Mouse (Mus musculus) neural tube, embryonic 14.5 days (tissue): ENCODE data around the gene Ptdss2. TPM values are rescaled to one million over a fixed set of nuclear protein-coding genes. Genes with fewer than 3 reads are reported as not detected.

Source experiments
- ATAC-seq: fragments of 200-750 bp; cut with Nextera tagmentation; 2 replicates; pipeline ENCODE4 v1.8.0; 2017; ENCODE audit warnings: low read depth, mild to moderate bottlenecking, moderate TSS enrichment, moderate library complexity
- H3K27ac ChIP-seq: fragments of 300-500 bp; sonication (generic); 2 replicates; pipeline ENCODE4 v1.5.1; 2014; ENCODE audit warnings: low read depth, mild to moderate bottlenecking, control low read depth, low read length, moderate library complexity, mixed read lengths
- H3K27me3 ChIP-seq: fragments of 300-500 bp; sonication (generic); 2 replicates; pipeline ENCODE4 v1.6.1; 2014; ENCODE audit warnings: low read length; ENCODE audit not compliant: control insufficient read depth, insufficient read depth
- H3K36me3 ChIP-seq: fragments of 300-500 bp; sonication (generic); 2 replicates; pipeline ENCODE4 v1.6.1; 2014; ENCODE audit warnings: low read length, mixed read lengths; ENCODE audit not compliant: control insufficient read depth, insufficient read depth
- H3K4me1 ChIP-seq: fragments of 300-500 bp; sonication (generic); 2 replicates; pipeline ENCODE4 v1.6.1; 2014; ENCODE audit warnings: low read length; ENCODE audit not compliant: control insufficient read depth, insufficient read depth
- H3K4me2 ChIP-seq: fragments of 300-500 bp; sonication (generic); 2 replicates; pipeline ENCODE4 v1.6.1; 2014; ENCODE audit warnings: mild to moderate bottlenecking, low read depth, low read length, control low read depth
- H3K4me3 ChIP-seq: fragments of 300-500 bp; sonication (generic); 2 replicates; pipeline ENCODE4 v1.5.1; 2014; ENCODE audit warnings: low read depth, low read length, control low read depth, mixed read lengths
- H3K9ac ChIP-seq: fragments of 300-500 bp; sonication (generic); replicated peaks from 2 replicates; pipeline ENCODE4 v1.6.1; 2014; ENCODE audit warnings: low read depth, mild to moderate bottlenecking, control low read depth, low read length, mixed read lengths
- H3K9me3 ChIP-seq: fragments of 300-500 bp; sonication (generic); 2 replicates; pipeline ENCODE4 v1.6.1; 2016; ENCODE audit warnings: low read length; ENCODE audit not compliant: control insufficient read depth
- WGBS: fragments of 180-500 bp; shearing (Covaris S2); extraction: QIAGEN DNeasy Blood & Tissue Kit; methylation state at CpG from one replicate; pipeline ENCODE4 v1.1.7; 2014; 5-methylcytosine and 5-hydroxymethylcytosine counted together
- polyA plus RNA-seq: library from polyadenylated mRNA; unstranded; fragments of >200 nt; fragmentation: Nextera tagmentation; extraction: Ambion mirVana; gene quantifications from 2 replicates; pipeline ENCODE4 v1.2.1, GENCODE M21; 2014

Ptdss2 gene
- polyA plus RNA-seq, 1 experiment from 2014 or later = 71.7 TPM

DNA sequence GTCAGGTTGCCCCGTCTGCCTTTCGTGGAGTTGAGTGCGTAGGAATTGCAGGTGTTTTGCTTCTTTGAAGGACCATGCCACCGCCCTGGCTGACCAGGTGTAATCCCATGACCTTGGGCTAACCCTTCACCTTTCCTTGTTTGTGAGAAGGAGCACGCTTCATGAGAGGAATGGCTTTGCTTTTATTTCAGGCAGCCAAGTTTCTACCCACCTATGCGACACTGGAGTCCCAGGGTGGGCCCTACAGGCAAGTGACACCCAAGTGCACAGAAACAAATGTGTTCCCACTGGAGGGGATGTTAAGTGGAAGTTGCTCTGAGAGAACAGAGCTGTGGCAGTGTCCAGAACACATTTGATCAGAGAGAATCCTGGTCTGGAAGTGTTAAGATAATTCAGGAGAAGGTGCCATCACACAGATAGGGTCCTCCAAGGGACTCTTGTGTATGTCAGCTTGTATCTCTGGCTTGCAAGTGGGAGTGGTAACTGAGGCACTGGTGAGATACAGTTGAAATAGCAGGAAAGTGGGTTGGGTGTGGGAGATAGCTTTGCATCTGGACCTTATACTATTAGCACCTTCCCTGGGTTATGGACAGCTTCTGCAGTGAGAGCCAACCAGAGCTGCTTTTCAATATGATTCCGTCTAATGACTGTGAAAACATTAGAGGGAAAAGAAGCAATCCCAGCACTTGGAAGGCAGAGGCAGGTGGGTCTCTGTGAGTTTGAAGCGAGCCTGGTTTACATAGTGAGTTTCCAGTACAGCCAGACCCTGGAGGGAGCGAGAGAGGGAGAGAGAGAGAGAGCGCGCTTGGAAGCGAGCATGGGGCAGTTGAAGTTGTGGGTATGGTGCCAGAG is 9.9 kb downstream of the Ptdss2 start:
- no peak for ATAC-seq
- peak overlapping the region; percentile 89 for H3K9ac ChIP-seq
- H3K9me3 ChIP-seq = no peaks in the 10 kb centered on the region
- H3K4me2 ChIP-seq = peak overlapping the region; percentile 77
- no peaks in the 10 kb centered on the region for H3K27me3 ChIP-seq
- H3K36me3 ChIP-seq = peaks cover 20% of the 10 kb centered on the region; the same call in 1 of the 2 replicates
- H3K4me1 ChIP-seq = peaks cover 11% of the 10 kb centered on the region; the same call in 1 of the 2 replicates
- no peak overlapping the region for H3K27ac ChIP-seq
- 60% methylated on average over 12 of the region's 12 CpGs for WGBS
- peak overlapping the region; percentile 90 for H3K4me3 ChIP-seq

DNA sequence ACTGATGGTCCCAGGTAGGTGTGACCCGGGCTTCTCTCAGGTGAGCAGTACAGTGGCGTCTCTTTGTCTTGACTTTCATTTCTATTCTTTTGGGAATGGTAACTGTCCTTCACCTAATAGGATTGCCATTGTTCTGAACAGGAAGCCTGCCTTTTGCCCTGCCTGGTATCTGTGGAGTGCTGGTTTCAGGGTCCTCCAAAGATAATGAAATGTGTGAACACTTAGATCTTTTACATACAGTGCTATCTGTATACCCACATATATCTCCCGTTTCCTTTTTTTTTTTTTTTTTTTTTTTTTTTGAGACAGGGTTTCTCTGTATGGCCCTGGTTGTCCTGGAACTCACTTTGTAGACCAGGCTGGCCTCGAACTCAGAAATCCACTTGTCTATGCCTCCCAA is 19.1 kb downstream of the Ptdss2 start:
- Histone ChIP-seq H3K9me3 (no peaks in the 10 kb centered on the region), H3K27me3 (no peaks in the 10 kb centered on the region), H3K4me3 (no peak overlapping the region), H3K36me3 (peaks cover 15% of the 10 kb centered on the region), H3K27ac (no peak overlapping the region), H3K4me1 (no peaks in the 10 kb centered on the region), H3K9ac (no peak overlapping the region), H3K4me2 (no peak overlapping the region)
- ATAC-seq = no peak
- 96% methylated on average over 4 of the region's 4 CpGs for WGBS

DNA sequence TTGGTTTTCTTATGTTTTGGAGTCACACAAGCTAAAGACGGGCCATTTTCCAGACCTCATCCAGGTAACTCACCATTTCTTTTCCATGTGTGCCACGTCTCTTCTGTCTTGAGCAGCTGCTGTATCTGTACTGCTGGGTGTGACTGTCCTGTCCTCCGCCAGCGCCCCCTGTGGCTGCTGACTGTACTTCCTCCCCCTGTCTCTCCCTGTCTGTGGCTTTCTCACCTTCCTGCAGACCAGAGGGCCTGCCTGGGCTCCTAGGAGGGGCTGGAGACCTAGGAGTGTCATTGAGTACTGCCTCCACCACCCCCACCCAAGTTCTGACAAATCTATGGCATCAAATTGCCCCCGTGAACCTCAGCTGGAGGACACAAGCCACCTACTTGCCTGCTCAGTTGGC is 20.9 kb downstream of the Ptdss2 start:
- no peaks in the 10 kb centered on the region for H3K4me1 ChIP-seq
- H3K27ac ChIP-seq = no peak overlapping the region
- H3K9me3 ChIP-seq = no peaks in the 10 kb centered on the region
- ATAC-seq = no peak
- no peak overlapping the region for H3K4me3 ChIP-seq
- peaks cover 11% of the 10 kb centered on the region for H3K36me3 ChIP-seq
- no peaks in the 10 kb centered on the region for H3K27me3 ChIP-seq
- H3K9ac ChIP-seq = no peak overlapping the region
- 58% methylated on average over 5 of the region's 5 CpGs for WGBS
- no peak overlapping the region for H3K4me2 ChIP-seq

DNA sequence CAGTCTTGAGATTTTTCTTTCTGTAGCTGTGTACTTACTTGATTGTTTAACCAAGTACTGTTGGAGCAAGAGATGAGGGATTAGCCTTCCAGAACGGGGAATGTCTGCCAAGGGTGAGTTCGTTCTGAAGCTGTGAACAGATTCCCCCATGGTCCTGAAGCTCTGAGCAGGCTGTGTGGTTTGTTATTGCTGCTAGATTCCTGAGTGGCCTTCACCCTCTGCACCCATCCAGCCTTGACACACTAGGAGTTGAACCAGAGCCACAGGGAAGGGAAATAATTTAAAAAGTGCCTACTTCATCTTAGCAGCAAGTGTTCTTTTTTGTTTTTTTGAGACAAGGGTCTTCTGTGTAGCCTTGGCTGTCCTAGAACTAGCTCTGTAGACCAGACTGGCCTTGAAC is 21.7 kb downstream of the Ptdss2 start:
- 97% methylated on average over 2 of the region's 2 CpGs for WGBS
- H3K36me3 ChIP-seq = peaks cover 12% of the 10 kb centered on the region; the same call in 1 of the 2 replicates
- no peak overlapping the region for H3K27ac ChIP-seq
- no peaks in the 10 kb centered on the region for H3K27me3 ChIP-seq
- H3K4me2 ChIP-seq = no peak overlapping the region
- H3K4me3 ChIP-seq = no peak overlapping the region
- H3K4me1 ChIP-seq = no peaks in the 10 kb centered on the region
- H3K9me3 ChIP-seq = no peaks in the 10 kb centered on the region
- ATAC-seq = no peak
- no peak overlapping the region for H3K9ac ChIP-seq

DNA sequence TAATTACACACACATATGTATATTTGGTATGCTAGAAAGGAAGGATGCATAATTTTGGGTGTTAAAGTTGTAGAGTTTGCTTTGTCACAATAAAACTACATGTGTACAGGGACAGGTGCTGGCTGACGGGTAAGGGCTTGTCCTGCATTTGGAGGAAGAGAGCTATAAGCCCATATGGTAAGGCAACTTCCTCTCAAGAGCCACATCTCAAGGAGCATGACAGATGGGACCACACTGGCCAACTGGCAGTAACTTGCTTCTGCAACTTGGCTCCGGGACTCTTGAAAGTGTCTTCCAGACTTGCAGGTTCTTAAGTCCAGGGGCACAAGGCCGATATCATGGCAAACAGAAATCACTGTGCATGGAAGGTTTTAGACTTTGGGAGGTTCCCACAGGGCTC is 22.5 kb downstream of the Ptdss2 start:
- WGBS = 90% methylated on average over 3 of the region's 3 CpGs
- no peaks in the 10 kb centered on the region for H3K27me3 ChIP-seq
- H3K4me2 ChIP-seq = no peak overlapping the region
- no peak overlapping the region for H3K4me3 ChIP-seq
- ATAC-seq = no peak
- H3K9me3 ChIP-seq = no peaks in the 10 kb centered on the region
- H3K27ac ChIP-seq = no peak overlapping the region
- peaks cover 12% of the 10 kb centered on the region; the same call in 1 of the 2 replicates for H3K36me3 ChIP-seq
- no peaks in the 10 kb centered on the region for H3K4me1 ChIP-seq
- H3K9ac ChIP-seq = no peak overlapping the region

DNA sequence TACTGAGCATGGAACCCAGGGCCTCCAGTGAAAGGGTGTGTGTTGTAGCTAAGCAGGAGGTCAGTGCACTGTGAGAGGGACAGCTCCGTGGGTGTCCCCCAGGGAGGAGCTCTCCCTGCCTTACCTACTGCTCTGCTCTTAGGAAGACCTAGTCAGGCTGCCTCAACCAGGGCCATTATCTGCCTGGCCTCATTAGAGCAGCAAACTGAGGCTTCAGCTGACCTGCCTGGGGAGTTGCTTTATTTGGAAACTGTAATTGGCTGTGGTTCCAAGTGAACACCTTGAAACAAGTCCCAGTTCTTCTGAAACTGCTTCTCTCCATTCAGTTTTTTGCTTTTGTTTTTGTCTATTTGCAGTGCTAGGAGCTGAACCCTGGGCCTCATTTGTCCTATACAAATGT is 23.2 kb downstream of the Ptdss2 start:
- Histone ChIP-seq H3K36me3 (peaks cover 10% of the 10 kb centered on the region; the same call in 1 of the 2 replicates), H3K9ac (no peak overlapping the region), H3K4me1 (no peaks in the 10 kb centered on the region), H3K27ac (no peak overlapping the region), H3K9me3 (no peaks in the 10 kb centered on the region), H3K4me3 (no peak overlapping the region), H3K4me2 (no peak overlapping the region), H3K27me3 (no peaks in the 10 kb centered on the region)
- WGBS = 76% methylated on average over 1 of the region's 1 CpGs
- no peak for ATAC-seq

DNA sequence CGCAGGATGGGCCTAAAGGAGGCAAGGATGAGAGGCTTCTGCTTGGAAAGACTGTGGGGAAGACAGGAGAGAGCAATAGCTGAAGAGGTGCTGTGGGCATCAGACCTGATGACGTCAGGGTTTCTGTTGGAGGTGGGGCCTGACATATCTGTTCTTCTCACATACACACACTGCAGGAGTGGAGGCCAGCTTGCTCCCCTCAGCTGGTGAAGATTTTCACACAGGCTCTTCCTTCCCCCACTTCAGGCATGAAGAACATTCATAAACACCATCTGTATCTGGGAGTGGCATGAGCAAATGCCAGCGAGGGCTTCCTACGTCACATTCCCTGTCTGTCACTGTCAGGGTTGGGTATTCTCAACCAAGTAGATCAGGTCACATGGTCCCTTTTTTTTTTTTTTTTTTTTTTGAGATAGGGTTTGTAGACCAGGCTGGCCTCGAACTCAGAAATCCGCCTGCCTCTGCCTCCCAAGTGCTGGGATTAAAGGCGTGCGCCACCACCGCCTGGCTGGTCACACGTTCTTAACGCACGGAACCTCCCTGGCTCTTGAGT is 23.9 kb downstream of the Ptdss2 start:
- 96% methylated on average over 12 of the region's 12 CpGs for WGBS
- H3K4me2 ChIP-seq = no peak overlapping the region
- H3K9ac ChIP-seq = no peak overlapping the region
- ATAC-seq = no peak
- H3K36me3 ChIP-seq = peaks cover 10% of the 10 kb centered on the region; the same call in 1 of the 2 replicates
- no peaks in the 10 kb centered on the region for H3K27me3 ChIP-seq
- no peaks in the 10 kb centered on the region for H3K4me1 ChIP-seq
- no peak overlapping the region for H3K27ac ChIP-seq
- no peaks in the 10 kb centered on the region for H3K9me3 ChIP-seq
- H3K4me3 ChIP-seq = no peak overlapping the region

DNA sequence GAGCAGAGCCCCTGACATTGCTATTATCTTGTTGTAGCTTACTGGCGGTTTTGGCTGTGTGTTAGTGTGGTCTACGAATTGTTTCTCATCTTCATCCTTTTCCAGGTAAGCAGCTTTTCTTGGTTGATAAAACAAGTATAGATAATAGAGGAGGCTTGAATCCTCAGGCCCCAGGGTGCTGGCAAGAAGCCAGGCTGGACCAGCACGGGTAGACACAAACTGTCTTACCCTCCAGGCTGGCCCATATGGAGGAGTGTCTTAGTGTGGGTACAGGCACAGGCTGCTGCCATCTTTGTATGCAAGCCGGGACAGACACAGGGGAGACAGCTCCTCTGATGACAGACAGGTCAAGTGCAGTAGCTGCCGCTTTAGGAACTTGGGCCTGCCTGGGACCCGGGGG is 24.9 kb downstream of the Ptdss2 start:
- H3K36me3 ChIP-seq = peaks cover 14% of the 10 kb centered on the region
- no peak overlapping the region for H3K4me3 ChIP-seq
- H3K27me3 ChIP-seq = no peaks in the 10 kb centered on the region
- H3K9ac ChIP-seq = no peak overlapping the region
- 75% methylated on average over 6 of the region's 6 CpGs for WGBS
- H3K4me1 ChIP-seq = no peaks in the 10 kb centered on the region
- H3K9me3 ChIP-seq = no peaks in the 10 kb centered on the region
- no peak for ATAC-seq
- no peak overlapping the region for H3K4me2 ChIP-seq
- H3K27ac ChIP-seq = no peak overlapping the region

DNA sequence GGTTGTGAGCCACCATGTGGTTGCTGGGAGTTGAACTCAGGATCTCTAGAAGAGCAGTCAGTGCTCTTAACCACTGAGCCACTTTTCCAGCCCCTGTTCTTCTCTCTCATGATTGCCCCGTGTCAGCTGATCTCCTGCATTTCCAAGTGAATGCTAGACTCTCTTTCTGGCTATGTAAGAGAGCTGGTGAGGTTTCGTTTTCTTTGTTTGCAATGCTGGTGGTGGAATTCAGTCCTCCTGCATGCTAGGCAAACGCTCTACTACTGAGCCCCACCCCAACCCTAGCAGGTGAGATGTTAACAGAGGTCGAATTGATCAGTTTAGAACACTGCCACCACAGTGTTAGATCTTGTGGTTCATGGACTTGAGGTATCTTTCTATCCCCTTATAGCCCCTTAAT is 26.5 kb downstream of the Ptdss2 start:
- H3K4me2 ChIP-seq = no peak overlapping the region
- H3K27me3 ChIP-seq = no peaks in the 10 kb centered on the region
- no peak overlapping the region for H3K4me3 ChIP-seq
- H3K9ac ChIP-seq = no peak overlapping the region
- H3K4me1 ChIP-seq = no peaks in the 10 kb centered on the region
- 84% methylated on average over 4 of the region's 4 CpGs for WGBS
- H3K27ac ChIP-seq = no peak overlapping the region
- peaks cover 20% of the 10 kb centered on the region for H3K36me3 ChIP-seq
- no peaks in the 10 kb centered on the region for H3K9me3 ChIP-seq
- ATAC-seq = no peak
